Mouse (Mus musculus): ENCODE data around the gene Fam13c.
"Not testable (repeated sequence)": the region's sequence is repeated elsewhere in the genome, so short reads cannot be mapped to it uniquely, and the experiment has no call there.

DNA sequence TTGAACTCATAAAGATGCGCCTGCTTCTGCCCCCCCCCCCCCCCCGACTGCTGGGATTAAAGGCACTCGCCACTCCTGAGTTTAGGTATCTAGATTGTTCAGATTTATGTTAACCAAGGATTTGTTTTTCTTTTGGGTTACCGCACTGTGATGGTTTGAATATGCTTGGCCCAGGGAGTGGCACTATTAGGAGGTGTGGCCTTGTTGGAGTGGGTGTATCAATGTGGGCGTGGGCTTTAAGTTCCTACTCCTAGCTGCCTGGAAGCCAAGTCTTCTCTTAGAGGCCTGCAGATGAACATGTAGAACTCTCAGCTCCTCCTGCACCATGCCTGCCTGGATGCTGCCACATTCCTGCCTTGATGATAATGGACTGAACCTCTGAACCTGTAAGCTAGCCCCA lies 6.5 kb upstream of the Fam13c start:
- not testable (repeated sequence) for TF ChIP-seq CTCF (IDR thresholded peaks at IDR 0.05; ENCODE audit: borderline replicate concordance, insufficient read depth, low read length); POLR2A (IDR thresholded peaks at IDR 0.05; ENCODE audit: low read depth, low read length)

Data from embryonic fibroblast, embryonic 13.5 days (primary cell).